8 mouse cellular contexts compared by ENCODE assay signal in the genomic region with DNA sequence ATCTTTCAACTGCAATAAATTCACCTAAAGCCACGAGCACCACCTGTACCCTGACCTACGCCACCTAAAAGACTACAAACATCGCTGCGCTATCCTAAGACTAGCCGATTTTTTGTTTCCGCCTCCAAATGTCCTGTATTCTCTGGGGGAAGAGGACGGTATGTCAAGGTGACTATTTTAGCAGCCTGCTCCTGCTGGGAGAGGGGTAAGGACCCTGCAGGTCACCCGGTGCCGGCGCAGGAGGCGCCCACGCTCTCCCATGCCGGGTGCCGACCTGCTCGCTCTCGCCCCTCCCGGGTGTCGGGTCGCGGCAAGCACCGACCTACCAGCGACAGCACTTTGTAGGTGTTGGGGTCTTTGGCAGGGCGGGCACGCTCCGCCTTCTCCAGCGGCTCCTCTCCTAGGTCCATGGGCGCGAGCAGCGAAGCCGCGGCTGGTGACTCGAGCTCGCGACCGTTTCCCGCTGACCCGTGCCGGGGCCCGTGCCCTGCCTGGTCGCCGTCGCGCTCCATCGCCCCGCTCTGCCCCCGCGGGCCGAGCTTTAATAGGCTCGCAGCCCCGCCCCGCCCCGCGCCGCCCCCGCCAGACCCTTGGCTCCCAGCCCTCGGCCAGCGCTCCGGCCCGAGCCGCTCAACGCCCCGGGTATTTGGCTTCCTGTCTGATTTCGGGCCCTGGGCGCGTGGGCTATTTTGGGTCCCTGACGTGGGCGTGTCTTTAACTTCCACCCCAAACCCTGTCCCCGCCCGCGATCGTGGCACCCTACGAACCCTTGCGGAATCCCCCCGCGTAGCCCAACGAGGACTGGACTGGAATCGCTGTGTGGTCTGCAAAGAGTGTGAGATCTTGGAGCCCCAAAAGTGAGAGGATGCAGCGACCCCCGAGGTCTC. TPM values are rescaled to one million over a fixed set of nuclear protein-coding genes. Genes with fewer than 3 reads are reported as not detected.
DNase-seq lines count a peak whose midpoint lies in the region; ATAC-seq and TF ChIP-seq lines count a peak whose summit lies in the region.

TSS of gene Enpp1 (minus strand) at position 680 of the 887 bp plus-strand sequence.

- peak within 1 kb of the TSS; percentile 72 for H3K9ac ChIP-seq in forebrain, embryonic 13.5 days

- ATAC-seq in forebrain, embryonic 13.5 days: peak; percentile 78

- peaks cover 18% of the 10 kb centered on the region for H3K27me3 ChIP-seq in forebrain, embryonic 13.5 days

- no peak for TF ChIP-seq CTCF in brain, embryonic 14.5 days (IDR thresholded peaks at IDR 0.05; ENCODE audit: borderline replicate concordance, extremely low read depth, insufficient read depth, insufficient read length)
- TF ChIP-seq CTCF in layer of hippocampus, adult 2 months (conservative IDR thresholded peaks at IDR 0.05): peak; percentile 22; the same call in 1 of the 2 replicates

- H3K27ac ChIP-seq in forebrain, embryonic 13.5 days: no peak within 1 kb of the TSS
- peak within 1 kb of the TSS; percentile 84 for H3K27ac ChIP-seq in layer of hippocampus, adult 2 months

- H3K36me3 ChIP-seq in forebrain, embryonic 13.5 days (ENCODE audit: poor library complexity, severe bottlenecking): no peaks in the 10 kb centered on the region

- no peaks in the 10 kb centered on the region for H3K9me3 ChIP-seq in forebrain, embryonic 13.5 days (replicated peaks)

- peaks cover 8% of the 10 kb centered on the region for H3K4me1 ChIP-seq in forebrain, embryonic 13.5 days

- H3K4me3 ChIP-seq in forebrain, embryonic 13.5 days: peak within 1 kb of the TSS; percentile 68
- H3K4me3 ChIP-seq in layer of hippocampus, adult 2 months: peak within 1 kb of the TSS; percentile 72

- DNase-seq in ES-CJ7 (ENCODE audit: low read depth, low spot score): peak; percentile 35
- peak; percentile 54 for DNase-seq in brain, embryonic 14.5 days (ENCODE audit: low read depth)
- peak; percentile 74 to 77 for DNase-seq in heart, postnatal 36 days
- no peak for DNase-seq in layer of hippocampus, adult 2 months (ENCODE audit: low spot score in 2 of 2)
- DNase-seq in lung, postnatal 36 days: peak; percentile 56
- DNase-seq in ovary, postnatal 36 days (ENCODE audit: low spot score): peak; percentile 72
- peak; percentile 69 for DNase-seq in thymus, postnatal 14 days

- intact Hi-C loops in heart, postnatal 36 days (cut with DNase I): no loop called here

- WGBS in forebrain, embryonic 13.5 days: 1% methylated on average over 79 of the region's 79 CpGs

- peak within 1 kb of the TSS; percentile 100 for H3K4me2 ChIP-seq in forebrain, embryonic 13.5 days

- no peak for TF ChIP-seq POLR2A in brain, embryonic 14.5 days (IDR thresholded peaks at IDR 0.05; ENCODE audit: borderline replicate concordance, extremely low read depth, insufficient read depth, insufficient read length, poor library complexity, severe bottlenecking)

RNA-seq across cellular contexts. Expression of gene Enpp1, which starts in this region (rescaled TPM):
- polyA plus RNA-seq in brain, embryonic 14.5 days (2012; rRNA removed): 0.74 and 2.4 TPM in 2 replicates
- 0.76 and 1.00 TPM in 2 replicates for polyA plus RNA-seq in forebrain, embryonic 13.5 days (2015; fragmentation: Nextera tagmentation; extraction: Ambion mirVana)
- total RNA-seq in heart, postnatal 36 days (2021): 1 to 10 TPM; 5.2 TPM
- total RNA-seq in layer of hippocampus, adult 2 months (2021): 1 to 10 TPM; 2.7 to 4.1 TPM

Comparison
In these comparisons a context has a peak if more than half of its experiments do, and no peak if none do; other contexts are left out.
1. Peak in ATAC-seq, H3K4me3 ChIP-seq, H3K9ac ChIP-seq and H3K4me2 ChIP-seq in forebrain, embryonic 13.5 days; RNA of the gene not detected or under 1 TPM.
2. DNase-seq: peak in ES-CJ7 (single experiment), brain, embryonic 14.5 days (single experiment), heart, postnatal 36 days (2 of 2), lung, postnatal 36 days (single experiment), ovary, postnatal 36 days (single experiment) and thymus, postnatal 14 days (single experiment); none in layer of hippocampus, adult 2 months (0 of 2).